Mouse (Mus musculus): ENCODE results near the gene Arhgdig. TPM values are rescaled to one million over a fixed set of nuclear protein-coding genes. Genes with fewer than 3 reads are reported as not detected.

Arhgdig gene
- polyA plus RNA-seq, 1 experiment from 2014 or later, result 10.2 TPM

- Histone ChIP-seq H3K4me1 (peaks cover 13% of the 10 kb centered on the region; the same call in 1 of the 2 replicates), H3K4me2 (no peak overlapping the region), H3K9me3 (no peaks in the 10 kb centered on the region), H3K36me3 (peaks cover 3% of the 10 kb centered on the region; the same call in 1 of the 2 replicates), H3K27ac (no peak overlapping the region), H3K4me3 (no peak overlapping the region), H3K9ac (no peak overlapping the region), H3K27me3 (no peaks in the 10 kb centered on the region)
- ATAC-seq (ENCODE audit: insufficient number of reproducible peaks, insufficient read depth, low FRiP score, low TSS enrichment, low read depth), result no peak
- 84% methylated on average over 10 of the region's 10 CpGs for WGBS
These were observed 30.1 kb upstream of the Arhgdig start for GRCm38 (mm10) chr17:26237667-26238066.

GRCm38 (mm10) chr17:26235077-26235815 lies 27.7 kb upstream of the Arhgdig start:
- ATAC-seq (ENCODE audit: insufficient number of reproducible peaks, insufficient read depth, low FRiP score, low TSS enrichment, low read depth), result no peak
- Histone ChIP-seq H3K27me3 (no peaks in the 10 kb centered on the region), H3K9me3 (no peaks in the 10 kb centered on the region), H3K4me1 (0 out of 2 replicates have a peak, but pooled peaks cover 11% of the 10 kb centered on the region), H3K4me2 (no peak overlapping the region), H3K9ac (peak overlapping the region; percentile 32; the same call in 1 of the 2 replicates), H3K4me3 (no peak overlapping the region), H3K36me3 (peaks cover 7% of the 10 kb centered on the region; the same call in 1 of the 2 replicates), H3K27ac (peak overlapping the region; percentile 45; the same call in 1 of the 2 replicates)
- 41% methylated on average over 13 of the region's 13 CpGs for WGBS

DNA sequence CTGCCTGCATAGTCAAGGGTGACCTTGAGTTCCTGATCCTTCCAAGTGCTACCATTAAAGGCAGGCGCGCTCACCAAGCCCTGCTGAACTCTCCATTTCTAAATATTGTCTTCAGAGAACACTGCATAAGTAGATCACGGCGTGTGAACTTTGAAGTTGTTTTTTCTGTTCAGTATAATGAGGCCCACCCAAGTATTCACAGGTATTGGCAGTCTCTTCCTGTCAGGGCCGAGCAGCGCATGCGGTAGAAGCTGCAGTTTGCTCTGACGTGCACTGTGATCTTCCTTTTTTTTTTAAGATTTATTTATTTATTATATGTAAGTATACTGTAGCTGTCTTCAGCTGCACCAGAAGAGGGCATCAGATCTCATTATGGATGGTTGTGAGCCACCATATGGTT lies 26.8 kb upstream of the Arhgdig start:
- Histone ChIP-seq H3K9ac (no peak overlapping the region), H3K36me3 (peaks cover 7% of the 10 kb centered on the region; the same call in 1 of the 2 replicates), H3K4me3 (no peak overlapping the region), H3K27ac (no peak overlapping the region), H3K27me3 (no peaks in the 10 kb centered on the region), H3K4me2 (no peak overlapping the region), H3K9me3 (no peaks in the 10 kb centered on the region), H3K4me1 (0 out of 2 replicates have a peak, but pooled peaks cover 11% of the 10 kb centered on the region)
- ATAC-seq (ENCODE audit: insufficient number of reproducible peaks, insufficient read depth, low FRiP score, low TSS enrichment, low read depth), result no peak
- WGBS, result 86% methylated on average over 8 of the region's 8 CpGs

GRCm38 (mm10) chr17:26232863-26233262 lies 25.3 kb upstream of the Arhgdig start:
- ATAC-seq (ENCODE audit: insufficient number of reproducible peaks, insufficient read depth, low FRiP score, low TSS enrichment, low read depth), result no peak
- Histone ChIP-seq H3K9me3 (no peaks in the 10 kb centered on the region), H3K4me2 (no peak overlapping the region), H3K36me3 (peaks cover 7% of the 10 kb centered on the region; the same call in 1 of the 2 replicates), H3K4me3 (no peak overlapping the region), H3K4me1 (0 out of 2 replicates have a peak, but pooled peaks cover 11% of the 10 kb centered on the region), H3K9ac (no peak overlapping the region), H3K27me3 (no peaks in the 10 kb centered on the region), H3K27ac (no peak overlapping the region)
- WGBS, result 73% methylated on average over 8 of the region's 8 CpGs

- no peaks in the 10 kb centered on the region for H3K9me3 ChIP-seq
- 93% methylated on average over 5 of the region's 5 CpGs for WGBS
- H3K4me1 ChIP-seq, result 0 out of 2 replicates have a peak, but pooled peaks cover 11% of the 10 kb centered on the region
- no peak overlapping the region for H3K9ac ChIP-seq
- H3K27ac ChIP-seq, result no peak overlapping the region
- H3K4me3 ChIP-seq, result no peak overlapping the region
- peaks cover 7% of the 10 kb centered on the region; the same call in 1 of the 2 replicates for H3K36me3 ChIP-seq
- no peak overlapping the region for H3K4me2 ChIP-seq
- H3K27me3 ChIP-seq, result no peaks in the 10 kb centered on the region
- ATAC-seq (ENCODE audit: insufficient number of reproducible peaks, insufficient read depth, low FRiP score, low TSS enrichment, low read depth), result no peak
These were observed 23.6 kb upstream of the Arhgdig start for GRCm38 (mm10) chr17:26231156-26231555.

DNA sequence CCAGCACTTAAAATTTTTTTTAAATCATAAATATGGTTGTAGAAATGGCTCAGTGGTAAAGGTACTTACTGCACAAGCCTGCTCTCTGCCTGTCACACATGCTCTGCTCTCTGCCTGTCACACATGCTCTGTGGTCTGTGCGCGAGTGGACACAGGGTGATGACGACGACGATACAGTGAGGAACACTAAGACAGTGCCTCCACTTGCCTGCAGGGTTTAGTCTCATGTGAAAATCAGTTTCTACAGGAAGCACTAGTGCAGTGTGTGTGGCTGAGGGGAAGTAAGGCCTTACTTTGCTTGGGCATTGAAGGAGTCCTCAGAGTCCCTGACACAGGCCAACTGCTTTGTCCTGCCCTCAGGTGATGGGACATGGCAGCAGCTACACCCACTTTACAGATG lies 22.2 kb upstream of the Arhgdig start:
- Histone ChIP-seq H3K9ac (no peak overlapping the region), H3K27ac (no peak overlapping the region), H3K9me3 (no peaks in the 10 kb centered on the region), H3K4me1 (no peaks in the 10 kb centered on the region), H3K36me3 (peaks cover 7% of the 10 kb centered on the region; the same call in 1 of the 2 replicates), H3K27me3 (no peaks in the 10 kb centered on the region), H3K4me2 (no peak overlapping the region), H3K4me3 (no peak overlapping the region)
- 94% methylated on average over 5 of the region's 5 CpGs for WGBS
- ATAC-seq (ENCODE audit: insufficient number of reproducible peaks, insufficient read depth, low FRiP score, low TSS enrichment, low read depth), result no peak

GRCm38 (mm10) chr17:26225150-26225549 lies 17.6 kb upstream of the Arhgdig start:
- no peak overlapping the region for H3K4me2 ChIP-seq
- no peaks in the 10 kb centered on the region for H3K4me1 ChIP-seq
- no peak overlapping the region for H3K4me3 ChIP-seq
- no peaks in the 10 kb centered on the region for H3K27me3 ChIP-seq
- H3K27ac ChIP-seq, result no peak overlapping the region
- H3K36me3 ChIP-seq, result no peaks in the 10 kb centered on the region
- H3K9ac ChIP-seq, result no peak overlapping the region
- WGBS, result 88% methylated on average over 12 of the region's 12 CpGs
- ATAC-seq (ENCODE audit: insufficient number of reproducible peaks, insufficient read depth, low FRiP score, low TSS enrichment, low read depth), result no peak
- H3K9me3 ChIP-seq, result no peaks in the 10 kb centered on the region

GRCm38 (mm10) chr17:26221508-26221907 lies 13.9 kb upstream of the Arhgdig start:
- WGBS, result 79% methylated on average over 2 of the region's 2 CpGs
- Histone ChIP-seq H3K27ac (no peak overlapping the region), H3K9me3 (no peaks in the 10 kb centered on the region), H3K4me1 (no peaks in the 10 kb centered on the region), H3K4me2 (no peak overlapping the region), H3K27me3 (no peaks in the 10 kb centered on the region), H3K9ac (no peak overlapping the region), H3K36me3 (peaks cover 20% of the 10 kb centered on the region), H3K4me3 (no peak overlapping the region)
- no peak for ATAC-seq (ENCODE audit: insufficient number of reproducible peaks, insufficient read depth, low FRiP score, low TSS enrichment, low read depth)

- ATAC-seq (ENCODE audit: insufficient number of reproducible peaks, insufficient read depth, low FRiP score, low TSS enrichment, low read depth), result no peak
- WGBS, result 85% methylated on average over 11 of the region's 11 CpGs
- Histone ChIP-seq H3K4me3 (no peak overlapping the region), H3K27me3 (no peaks in the 10 kb centered on the region), H3K36me3 (peaks cover 47% of the 10 kb centered on the region), H3K4me2 (no peak overlapping the region), H3K27ac (no peak overlapping the region), H3K4me1 (no peaks in the 10 kb centered on the region), H3K9me3 (no peaks in the 10 kb centered on the region), H3K9ac (no peak overlapping the region)
These were observed 5.1 kb upstream of the Arhgdig start for GRCm38 (mm10) chr17:26212681-26213080.

DNA sequence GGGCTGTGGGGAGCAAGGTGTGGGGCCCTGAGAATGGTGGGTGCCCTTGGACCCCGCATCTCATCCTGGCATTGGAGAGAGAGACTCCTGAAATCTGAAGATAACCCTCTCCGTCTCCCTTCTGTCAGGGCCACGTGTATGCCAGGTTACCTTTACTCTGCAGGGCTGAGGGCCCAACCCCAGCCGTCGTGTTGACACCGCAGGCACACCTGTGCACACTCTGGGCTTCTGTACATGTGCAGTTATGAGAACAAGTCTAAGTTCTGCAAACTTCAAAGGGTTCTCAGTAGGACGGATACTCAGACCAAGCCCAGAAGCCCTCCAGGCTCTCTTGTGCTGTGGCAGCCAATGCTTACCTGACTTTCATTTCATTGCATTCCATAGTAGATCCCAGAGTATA lies 4.7 kb upstream of the Arhgdig start:
- Histone ChIP-seq H3K27me3 (no peaks in the 10 kb centered on the region), H3K9me3 (no peaks in the 10 kb centered on the region), H3K4me2 (no peak overlapping the region), H3K27ac (no peak overlapping the region), H3K9ac (no peak overlapping the region), H3K36me3 (peaks cover 43% of the 10 kb centered on the region), H3K4me1 (no peaks in the 10 kb centered on the region), H3K4me3 (no peak overlapping the region)
- WGBS, result 88% methylated on average over 7 of the region's 7 CpGs
- no peak for ATAC-seq (ENCODE audit: insufficient number of reproducible peaks, insufficient read depth, low FRiP score, low TSS enrichment, low read depth)

GRCm38 (mm10) chr17:26206392-26206791 lies 1.2 kb downstream of the Arhgdig start:
- no peaks in the 10 kb centered on the region for H3K36me3 ChIP-seq
- no peak overlapping the region for H3K27ac ChIP-seq
- no peak overlapping the region for H3K4me2 ChIP-seq
- no peak for ATAC-seq (ENCODE audit: insufficient number of reproducible peaks, insufficient read depth, low FRiP score, low TSS enrichment, low read depth)
- peaks cover 17% of the 10 kb centered on the region for H3K4me1 ChIP-seq
- no peaks in the 10 kb centered on the region for H3K9me3 ChIP-seq
- H3K9ac ChIP-seq, result no peak overlapping the region
- WGBS, result 45% methylated on average over 1 of the region's 1 CpGs
- no peak overlapping the region for H3K4me3 ChIP-seq
- peaks cover 32% of the 10 kb centered on the region for H3K27me3 ChIP-seq

- H3K27me3 ChIP-seq, result peaks cover 48% of the 10 kb centered on the region
- no peak overlapping the region for H3K4me3 ChIP-seq
- ATAC-seq (ENCODE audit: insufficient number of reproducible peaks, insufficient read depth, low FRiP score, low TSS enrichment, low read depth), result no peak
- H3K27ac ChIP-seq, result no peak overlapping the region
- WGBS, result 36% methylated on average over 11 of the region's 11 CpGs
- H3K9me3 ChIP-seq, result no peaks in the 10 kb centered on the region
- H3K9ac ChIP-seq, result no peak overlapping the region
- no peaks in the 10 kb centered on the region for H3K36me3 ChIP-seq
- H3K4me1 ChIP-seq, result peaks cover 28% of the 10 kb centered on the region
- H3K4me2 ChIP-seq, result no peak overlapping the region
These were observed 2.8 kb downstream of the Arhgdig start for GRCm38 (mm10) chr17:26204766-26205165.
